Mouse (Mus musculus): ENCODE results near the gene Arhgap23.

DNA sequence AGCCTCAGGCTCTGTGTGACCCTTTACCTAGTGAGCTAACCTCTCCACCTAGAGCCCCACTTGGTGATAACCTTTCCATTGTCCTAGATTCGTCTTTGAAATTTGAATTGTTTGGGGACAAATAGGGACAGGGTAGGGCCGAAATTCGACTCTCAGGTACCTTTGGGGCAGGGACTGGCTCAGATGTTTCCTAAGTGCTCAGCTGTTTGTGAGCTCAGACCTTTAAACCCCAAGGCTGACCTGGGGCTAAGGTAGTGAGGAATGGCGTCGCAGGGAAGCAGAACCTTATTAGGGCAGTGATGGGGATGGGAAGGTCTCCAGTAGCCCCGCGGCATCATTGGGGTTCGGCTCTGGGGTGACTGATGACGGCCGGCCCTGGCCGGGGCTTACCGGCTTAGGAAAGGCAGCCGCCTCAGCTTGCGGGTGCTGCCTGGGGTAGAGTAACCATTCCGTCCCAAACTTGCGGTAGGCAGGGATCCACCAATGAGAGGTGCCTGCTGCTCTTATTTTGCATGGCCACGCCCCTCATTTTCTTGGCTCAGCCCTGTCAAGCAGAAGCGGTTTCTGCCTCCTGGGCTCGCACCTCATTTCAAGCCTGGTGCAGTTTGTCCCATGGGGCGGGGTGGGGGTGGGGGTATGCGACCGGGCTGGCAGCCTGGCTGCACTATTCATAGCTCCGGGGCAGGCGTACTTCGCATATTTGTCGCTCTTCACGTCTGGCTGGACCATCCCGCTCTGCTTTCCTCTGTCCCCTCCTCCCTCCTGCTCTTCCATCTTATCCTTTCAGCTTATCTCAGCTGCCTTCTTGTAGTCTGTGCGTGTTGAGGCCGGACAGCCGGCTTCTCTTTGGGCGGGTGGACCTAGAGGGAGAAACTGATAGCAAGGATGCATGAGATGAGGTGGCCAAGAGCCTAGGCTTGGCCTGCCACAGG, 12.7 kb downstream of the Arhgap23 start:
- TF ChIP-seq CTCF (IDR thresholded peaks at IDR 0.05; ENCODE audit: borderline replicate concordance, extremely low read depth, insufficient read depth, insufficient read length): no peak
- no peak for TF ChIP-seq POLR2A (IDR thresholded peaks at IDR 0.05; ENCODE audit: borderline replicate concordance, extremely low read depth, insufficient read depth, insufficient read length, poor library complexity, severe bottlenecking)

All from brain, embryonic 14.5 days (tissue).